ENCODE assay signal across 9 mouse cellular contexts in the genomic region with DNA sequence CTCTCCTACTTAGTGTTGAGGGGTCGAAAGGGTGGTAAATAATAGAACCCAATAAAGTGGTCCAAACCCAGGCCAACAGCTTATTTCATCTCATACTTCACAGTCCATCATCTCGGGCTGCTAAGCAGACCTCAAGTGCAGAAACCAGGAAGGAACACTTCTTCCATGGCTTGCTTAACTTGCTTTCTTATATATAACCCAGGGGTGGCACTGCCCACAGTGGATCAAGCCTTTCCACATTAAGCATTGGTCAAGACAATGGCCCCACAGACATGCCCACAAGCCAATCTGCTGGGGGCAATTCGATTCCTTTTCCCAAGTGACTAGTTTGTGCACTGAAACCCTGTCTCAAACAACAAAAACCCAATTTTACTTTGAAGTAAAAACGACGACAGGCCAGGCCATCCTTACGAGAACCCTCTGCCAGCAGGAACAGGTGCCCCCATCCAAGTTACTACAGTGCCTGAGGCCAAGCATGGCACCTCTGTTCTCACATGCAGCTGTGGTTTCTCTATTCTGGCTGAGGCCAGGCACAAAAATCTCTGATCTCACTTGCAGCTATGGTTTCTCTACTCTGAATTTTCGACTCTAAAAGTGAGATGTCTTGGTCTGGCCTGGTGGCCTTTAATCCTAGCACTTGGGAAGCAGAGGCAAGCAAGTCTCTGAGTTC.
DNase-seq lines count a peak whose midpoint lies in the region; ATAC-seq and TF ChIP-seq lines count a peak whose summit lies in the region.
"Had no signal": no experiment of that assay in that cellular context is flagged by ENCODE, and none has a peak within 500 bp of the region (broad histone marks: within the 10 kb centered on the region; RNA-seq: fewer than 3 reads in every experiment).

No protein-coding gene starts in this region.

- H3K4me2 ChIP-seq in heart, embryonic 15.5 days, result peak overlapping the region; percentile 47
- H3K4me2 ChIP-seq in heart, postnatal 0 days (ENCODE audit: low read depth, low read length), result peak overlapping the region; percentile 37; the same call in 1 of the 2 replicates
- H3K4me2 ChIP-seq: lung, embryonic 15.5 days had no signal

- H3K4me3 ChIP-seq in heart, embryonic 15.5 days, result no peak overlapping the region
- H3K4me3 ChIP-seq in heart, postnatal 0 days (ENCODE audit: low read depth, low read length), result no peak overlapping the region
- H3K4me3 ChIP-seq: forebrain, embryonic 10.5 days; lung, embryonic 15.5 days had no signal

- peaks cover 89% of the 10 kb centered on the region for H3K4me1 ChIP-seq in heart, embryonic 15.5 days (replicated peaks)
- peaks cover 56% of the 10 kb centered on the region for H3K4me1 ChIP-seq in heart, postnatal 0 days (ENCODE audit: control insufficient read depth, insufficient read depth)

- 0 out of 2 replicates have a peak, but pooled peaks cover 4% of the 10 kb centered on the region for H3K36me3 ChIP-seq in heart, embryonic 15.5 days
- peaks cover 12% of the 10 kb centered on the region for H3K36me3 ChIP-seq in heart, postnatal 0 days (replicated peaks; ENCODE audit: control insufficient read depth, insufficient read depth, low read length)

- 58% methylated on average over 7 of the region's 7 CpGs for WGBS in heart, embryonic 15.5 days
- 58% methylated on average over 7 of the region's 7 CpGs for WGBS in heart, postnatal 0 days

- H3K9ac ChIP-seq in heart, embryonic 15.5 days, result no peak overlapping the region
- H3K9ac ChIP-seq in heart, postnatal 0 days (replicated peaks; ENCODE audit: low read depth, low read length), result no peak overlapping the region
- H3K9ac ChIP-seq: lung, embryonic 15.5 days had no signal

- intact Hi-C loops in heart, postnatal 14 days (cut with DNase I), result no loop called here

- no peak for ATAC-seq in heart, embryonic 15.5 days (replicated peaks; ENCODE audit: insufficient number of reproducible peaks, insufficient read depth, low FRiP score, low read depth)
- ATAC-seq in heart, postnatal 0 days (ENCODE audit: insufficient read depth, low read depth), result no peak

- no peak for TF ChIP-seq EP300 in heart, postnatal 0 days (IDR thresholded peaks at IDR 0.05; ENCODE audit: low read depth)

- no peak for TF ChIP-seq CTCF in heart, postnatal 0 days (IDR thresholded peaks at IDR 0.05; ENCODE audit: low read depth)

- peak overlapping the region; percentile 91 for H3K27ac ChIP-seq in heart, embryonic 15.5 days
- H3K27ac ChIP-seq in heart, postnatal 0 days (ENCODE audit: low read depth), result peak overlapping the region; percentile 79
- H3K27ac ChIP-seq: forebrain, embryonic 10.5 days; lung, embryonic 15.5 days had no signal

- no peak for DNase-seq in heart, postnatal 14 days
- peak; percentile 57 for DNase-seq in thymus, postnatal 0 days (ENCODE audit: low spot score)
- no peak for DNase-seq in thymus, adult 18-20 months
- DNase-seq in heart, postnatal 0 days (ENCODE audit: low spot score), result no peak
- peak; percentile 43 for DNase-seq in thymus, postnatal 4 days
- DNase-seq in kidney, postnatal 25 days, result no peak

- no peaks in the 10 kb centered on the region for H3K27me3 ChIP-seq in heart, embryonic 15.5 days
- no peaks in the 10 kb centered on the region for H3K27me3 ChIP-seq in heart, postnatal 0 days (ENCODE audit: control insufficient read depth, insufficient read depth, low read length)
- H3K27me3 ChIP-seq: lung, embryonic 15.5 days had no signal

- no peaks in the 10 kb centered on the region for H3K9me3 ChIP-seq in heart, embryonic 15.5 days (replicated peaks)
- H3K9me3 ChIP-seq in heart, postnatal 0 days (replicated peaks; ENCODE audit: control insufficient read depth, low read length), result no peaks in the 10 kb centered on the region
- H3K9me3 ChIP-seq: forebrain, embryonic 10.5 days; lung, embryonic 15.5 days had no signal

Comparison
In these comparisons a context has a peak if more than half of its experiments do, and no peak if none do; other contexts are left out.
1. DNase-seq: peak in thymus, postnatal 0 days (single experiment) and thymus, postnatal 4 days (single experiment); none in heart, postnatal 14 days (0 of 2), thymus, adult 18-20 months (0 of 2), heart, postnatal 0 days (single experiment) and kidney, postnatal 25 days (0 of 2).